Mouse (Mus musculus): ENCODE data around the gene Actr1b.

- TF ChIP-seq CTCF (IDR thresholded peaks at IDR 0.05) = peak; percentile 65
- no peak for TF ChIP-seq POLR2A (IDR thresholded peaks at IDR 0.05; ENCODE audit: insufficient read depth, low read depth, low read length)
- TF ChIP-seq EP300 (IDR thresholded peaks at IDR 0.05; ENCODE audit: insufficient read depth, low read depth, low read length) = no peak
Measured at GRCm38 (mm10) chr1:36664457-36664856, 49.8 kb downstream of the Actr1b start.
